Mouse (Mus musculus) hindbrain, embryonic 14.5 days (tissue): Measurements from ENCODE around the gene Gm867. TPM values are rescaled to one million over a fixed set of nuclear protein-coding genes. Genes with fewer than 3 reads are reported as not detected.

Experiments used
- ATAC-seq: fragments of 200-750 bp; cut with Nextera tagmentation; 2 replicates; pipeline ENCODE4 v1.8.0; 2017; ENCODE audit warnings: moderate number of reproducible peaks, mild to moderate bottlenecking, moderate TSS enrichment, moderate library complexity; ENCODE audit not compliant: low FRiP score
- DNase-seq: peaks from one replicate; pipeline ENCODE4 v3.0.0-alpha.2; 2015; ENCODE audit warnings: low spot score
- H3K27ac ChIP-seq: fragments of 300-500 bp; sonication (generic); 2 replicates; pipeline ENCODE4 v1.5.1; 2014; ENCODE audit warnings: mild to moderate bottlenecking, moderate library complexity
- H3K27me3 ChIP-seq: fragments of 300-500 bp; sonication (generic); 2 replicates; pipeline ENCODE4 v1.6.1; 2014; ENCODE audit warnings: mild to moderate bottlenecking, low read length, mixed read lengths; ENCODE audit not compliant: control insufficient read depth, insufficient read depth
- H3K36me3 ChIP-seq: fragments of 300-500 bp; sonication (generic); replicated peaks from 2 replicates; pipeline ENCODE4 v1.6.1; 2014; ENCODE audit not compliant: control insufficient read depth, insufficient read depth
- H3K4me1 ChIP-seq: fragments of 300-500 bp; sonication (generic); replicated peaks from 2 replicates; pipeline ENCODE4 v1.6.1; 2014; ENCODE audit warnings: antibody characterized with exemption, low read length, mixed read lengths; ENCODE audit not compliant: control insufficient read depth, insufficient read depth
- H3K4me2 ChIP-seq: fragments of 300-500 bp; sonication (generic); replicated peaks from 2 replicates; pipeline ENCODE4 v1.6.1; 2014; ENCODE audit warnings: mild to moderate bottlenecking, moderate library complexity
- H3K4me3 ChIP-seq: fragments of 300-500 bp; sonication (generic); replicated peaks from 2 replicates; pipeline ENCODE4 v1.5.1; 2014; ENCODE audit warnings: mild to moderate bottlenecking, low read length
- H3K9ac ChIP-seq: fragments of 300-500 bp; sonication (generic); 2 replicates; pipeline ENCODE4 v1.6.1; 2014
- H3K9me3 ChIP-seq: fragments of 300-500 bp; sonication (generic); 2 replicates; pipeline ENCODE4 v1.6.1; 2016; ENCODE audit warnings: low read length; ENCODE audit not compliant: control insufficient read depth
- WGBS: fragments of 180-500 bp; shearing (Covaris S2); extraction: QIAGEN DNeasy Blood & Tissue Kit; methylation state at CpG from one replicate; pipeline ENCODE4 v1.1.7; 2014; 5-methylcytosine and 5-hydroxymethylcytosine counted together
- polyA plus RNA-seq: library from polyadenylated mRNA; unstranded; fragments of >200 nt; fragmentation: Nextera tagmentation; extraction: Ambion mirVana; gene quantifications from 2 replicates; pipeline ENCODE4 v1.2.1, GENCODE M21; 2014

Gm867 gene
- polyA plus RNA-seq, 1 experiment from 2014 or later: 3.1 TPM

DNA sequence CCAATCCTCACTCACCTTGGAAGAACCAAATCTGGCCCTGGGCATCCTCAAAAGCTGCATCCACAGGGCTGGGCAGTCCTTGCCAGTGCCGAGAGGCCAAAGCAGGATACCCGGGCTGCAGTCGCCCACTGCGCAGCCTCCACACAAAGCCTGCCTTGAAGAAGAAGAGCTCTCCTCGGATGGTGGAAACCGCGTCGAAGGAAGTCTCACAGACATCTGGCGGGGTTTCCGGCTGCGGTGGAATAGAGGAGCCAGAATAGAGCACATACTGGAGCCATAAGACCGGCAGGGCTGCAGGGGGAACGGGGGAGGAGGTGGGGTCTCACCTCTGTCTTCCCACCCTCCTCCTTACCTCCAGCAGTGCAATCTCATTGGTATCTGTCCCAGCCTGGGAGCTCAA is 14.1 kb downstream of the Gm867 start:
- no peak for DNase-seq
- Histone ChIP-seq H3K9ac (no peak overlapping the region), H3K27me3 (no peaks in the 10 kb centered on the region), H3K36me3 (peaks cover 10% of the 10 kb centered on the region; the same call in 1 of the 2 replicates), H3K4me3 (no peak overlapping the region), H3K9me3 (no peaks in the 10 kb centered on the region), H3K4me2 (no peak overlapping the region), H3K4me1 (peaks cover 19% of the 10 kb centered on the region), H3K27ac (no peak overlapping the region)
- 84% methylated on average over 13 of the region's 13 CpGs for WGBS
- ATAC-seq: no peak

DNA sequence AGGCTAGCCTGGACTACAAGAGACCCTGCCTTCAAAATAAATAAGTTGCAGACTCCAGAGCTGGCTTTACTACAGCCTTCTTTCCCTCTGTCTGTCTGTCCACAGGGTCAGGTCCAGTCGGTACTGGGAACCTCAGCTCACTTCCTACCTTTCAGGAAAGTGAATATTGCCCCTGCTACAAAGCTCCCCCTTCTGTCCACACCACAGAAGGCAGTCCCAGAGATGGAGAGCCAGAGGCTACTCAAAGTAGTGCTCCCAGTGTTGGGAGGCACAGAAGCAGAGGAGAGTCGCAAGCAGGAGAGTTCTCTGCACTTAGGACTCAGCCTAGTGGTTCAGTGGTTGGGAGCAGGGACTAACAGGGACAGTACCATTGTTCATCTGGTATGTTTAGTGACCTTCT is 16.1 kb downstream of the Gm867 start:
- peaks cover 25% of the 10 kb centered on the region for H3K4me1 ChIP-seq
- H3K9me3 ChIP-seq: no peaks in the 10 kb centered on the region
- H3K4me2 ChIP-seq: no peak overlapping the region
- WGBS: 56% methylated on average over 2 of the region's 2 CpGs
- H3K36me3 ChIP-seq: peaks cover 10% of the 10 kb centered on the region; the same call in 1 of the 2 replicates
- DNase-seq: no peak
- no peak overlapping the region for H3K9ac ChIP-seq
- H3K27me3 ChIP-seq: no peaks in the 10 kb centered on the region
- no peak overlapping the region for H3K27ac ChIP-seq
- ATAC-seq: no peak
- no peak overlapping the region for H3K4me3 ChIP-seq

- H3K4me3 ChIP-seq: peak overlapping the region; percentile 69
- peaks cover 38% of the 10 kb centered on the region for H3K4me1 ChIP-seq
- 4% methylated on average over 22 of the region's 22 CpGs for WGBS
- peak; percentile 49 for DNase-seq
- no peaks in the 10 kb centered on the region for H3K27me3 ChIP-seq
- H3K27ac ChIP-seq: peak overlapping the region; percentile 97
- peak overlapping the region; percentile 73 for H3K4me2 ChIP-seq
- H3K9ac ChIP-seq: peak overlapping the region; percentile 92
- ATAC-seq: peak; percentile 62
- no peaks in the 10 kb centered on the region for H3K9me3 ChIP-seq
- peaks cover 19% of the 10 kb centered on the region for H3K36me3 ChIP-seq
Measured at GRCm38 (mm10) chr10:75921726-75922560, 18.5 kb downstream of the Gm867 start.

DNA sequence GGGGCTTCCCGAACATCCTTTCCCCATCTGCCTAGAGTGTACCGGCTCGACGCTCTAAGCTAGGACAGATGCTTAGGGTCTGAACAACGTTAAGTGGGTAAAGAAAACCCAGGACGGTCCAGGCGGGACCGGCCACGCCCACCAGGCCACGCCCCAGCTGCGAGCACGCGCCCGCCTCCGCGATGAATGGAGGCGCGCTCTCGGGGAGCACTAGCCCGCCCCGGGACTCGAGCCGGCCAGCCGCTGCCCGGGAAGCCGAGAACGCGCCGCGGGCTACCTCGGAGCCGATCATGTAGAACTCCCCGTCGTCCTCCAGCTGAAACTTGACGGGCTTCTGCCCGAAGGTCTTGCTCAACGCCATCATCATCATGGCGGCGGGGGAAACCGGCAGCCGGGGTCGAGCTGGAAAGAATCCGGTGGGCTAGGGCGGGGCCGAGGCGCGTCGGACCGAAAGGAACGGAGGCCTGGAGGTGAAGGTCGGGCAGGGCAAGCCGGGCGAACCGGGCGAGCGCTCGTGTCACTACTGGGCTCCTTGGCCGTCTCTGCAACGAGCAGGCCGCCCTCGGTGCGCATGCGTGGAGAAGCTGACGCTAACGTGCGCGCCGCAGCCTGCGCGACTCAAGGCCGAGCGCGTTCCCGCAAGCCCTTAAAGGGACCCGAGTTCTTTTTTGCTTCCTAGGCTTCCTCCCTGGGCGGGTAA is 19.3 kb downstream of the Gm867 start, which contains the start of gene Smarcb1:
TSS of gene Smarcb1 (minus strand) at position 592 of the 700 bp plus-strand sequence.
- ATAC-seq (peak; percentile 89), DNase-seq (peak; percentile 98)
- Histone ChIP-seq H3K36me3 (peaks cover 27% of the 10 kb centered on the region), H3K4me2 (peak within 1 kb of the TSS; percentile 73), H3K4me1 (peaks cover 38% of the 10 kb centered on the region), H3K9me3 (no peaks in the 10 kb centered on the region), H3K27ac (peak within 1 kb of the TSS; percentile 97), H3K4me3 (peak within 1 kb of the TSS; percentile 69), H3K9ac (peak within 1 kb of the TSS; percentile 92), H3K27me3 (no peaks in the 10 kb centered on the region)
- under 1% methylated on average over 76 of the region's 76 CpGs for WGBS

- Histone ChIP-seq H3K4me2 (peak overlapping the region; percentile 73), H3K27ac (no peak overlapping the region), H3K9ac (no peak overlapping the region), H3K36me3 (peaks cover 44% of the 10 kb centered on the region), H3K9me3 (no peaks in the 10 kb centered on the region), H3K27me3 (no peaks in the 10 kb centered on the region), H3K4me1 (peaks cover 38% of the 10 kb centered on the region), H3K4me3 (peak overlapping the region; percentile 7; the same call in 1 of the 2 replicates)
- WGBS: 76% methylated on average over 5 of the region's 5 CpGs
- ATAC-seq: no peak
- DNase-seq: no peak
Measured at GRCm38 (mm10) chr10:75919026-75919425, 21.4 kb downstream of the Gm867 start.

GRCm38 (mm10) chr10:75916840-75917239 is 23.6 kb downstream of the Gm867 start:
- H3K9ac ChIP-seq: no peak overlapping the region

GRCm38 (mm10) chr10:75915557-75915956 is 24.9 kb downstream of the Gm867 start:
- Histone ChIP-seq H3K4me2 (no peak overlapping the region), H3K4me1 (peaks cover 25% of the 10 kb centered on the region), H3K27ac (no peak overlapping the region), H3K9ac (no peak overlapping the region), H3K36me3 (peaks cover 73% of the 10 kb centered on the region), H3K9me3 (no peaks in the 10 kb centered on the region), H3K27me3 (no peaks in the 10 kb centered on the region), H3K4me3 (no peak overlapping the region)
- DNase-seq (no peak), ATAC-seq (no peak)
- WGBS: 94% methylated on average over 7 of the region's 7 CpGs

More at GRCm38 (mm10) chr10:75916840-75917239, 23.6 kb downstream of the Gm867 start:
- Histone ChIP-seq H3K4me2 (no peak overlapping the region), H3K9me3 (no peaks in the 10 kb centered on the region), H3K36me3 (peaks cover 61% of the 10 kb centered on the region), H3K4me3 (no peak overlapping the region), H3K4me1 (peaks cover 26% of the 10 kb centered on the region), H3K27me3 (no peaks in the 10 kb centered on the region), H3K27ac (no peak overlapping the region)
- 80% methylated on average over 8 of the region's 8 CpGs for WGBS
- no peak for ATAC-seq
- DNase-seq: no peak

DNA sequence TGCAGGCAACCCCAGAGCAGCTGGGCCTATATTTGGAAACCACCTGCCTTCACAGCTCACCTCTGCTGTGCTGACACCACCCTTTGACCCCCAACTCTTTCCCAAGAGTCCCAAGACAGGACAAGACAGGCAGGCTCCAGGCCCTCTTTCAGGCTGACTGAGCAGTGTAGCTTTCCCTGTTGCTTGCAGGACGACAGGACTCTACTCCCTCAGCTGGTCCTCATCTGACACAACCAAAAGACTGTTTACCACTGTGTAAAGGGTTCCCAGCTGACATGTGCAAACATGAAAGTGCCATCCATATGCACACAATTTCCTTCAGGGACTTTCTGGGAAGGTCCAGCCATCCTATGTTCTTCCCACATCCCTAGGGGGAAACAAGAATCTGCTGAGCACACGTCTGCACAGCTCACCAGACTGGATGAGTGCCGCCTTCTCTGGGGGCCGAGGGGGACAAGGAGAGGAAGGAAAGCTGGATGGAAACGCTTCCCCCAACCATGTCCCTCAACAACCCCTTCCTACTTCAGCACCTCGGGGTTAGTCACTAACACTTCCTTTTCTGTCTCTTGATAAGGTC is 27.4 kb downstream of the Gm867 start:
- H3K27ac ChIP-seq: no peak overlapping the region
- DNase-seq: no peak
- WGBS: 80% methylated on average over 6 of the region's 6 CpGs
- peaks cover under 1% of the 10 kb centered on the region; the same call in 1 of the 2 replicates for H3K4me1 ChIP-seq
- H3K9ac ChIP-seq: no peak overlapping the region
- no peaks in the 10 kb centered on the region for H3K9me3 ChIP-seq
- peaks cover 87% of the 10 kb centered on the region for H3K36me3 ChIP-seq
- ATAC-seq: no peak
- no peak overlapping the region for H3K4me2 ChIP-seq
- H3K27me3 ChIP-seq: no peaks in the 10 kb centered on the region
- no peak overlapping the region for H3K4me3 ChIP-seq

DNA sequence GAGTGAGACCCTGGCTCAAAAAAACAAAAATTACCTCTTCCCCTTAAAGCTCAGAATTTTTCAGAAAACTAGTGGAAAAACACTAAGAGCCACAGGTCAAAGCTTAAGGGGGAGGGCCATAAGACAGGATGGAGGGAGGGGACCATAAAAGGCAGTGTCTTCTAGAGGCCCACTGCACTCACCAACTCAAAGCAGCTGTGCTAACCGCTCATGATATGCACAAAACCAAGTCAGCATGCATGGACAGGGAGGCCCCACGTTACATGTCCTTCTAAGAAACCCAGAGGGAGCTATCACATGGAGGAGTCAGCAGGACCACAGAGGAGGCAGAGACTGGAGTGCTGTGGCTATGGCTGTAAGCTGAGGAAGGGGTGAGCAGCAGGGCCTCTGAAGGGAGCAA is 29.8 kb downstream of the Gm867 start:
- H3K9me3 ChIP-seq: no peaks in the 10 kb centered on the region
- H3K4me3 ChIP-seq: no peak overlapping the region
- ATAC-seq: no peak
- DNase-seq: no peak
- H3K36me3 ChIP-seq: peaks cover 89% of the 10 kb centered on the region
- H3K27me3 ChIP-seq: no peaks in the 10 kb centered on the region
- no peak overlapping the region for H3K27ac ChIP-seq
- no peaks in the 10 kb centered on the region for H3K4me1 ChIP-seq
- no peak overlapping the region for H3K4me2 ChIP-seq
- H3K9ac ChIP-seq: no peak overlapping the region
- WGBS: 85% methylated on average over 2 of the region's 2 CpGs
